Comparison of ENCODE assay signal across 8 mouse cellular contexts in the genomic region with DNA sequence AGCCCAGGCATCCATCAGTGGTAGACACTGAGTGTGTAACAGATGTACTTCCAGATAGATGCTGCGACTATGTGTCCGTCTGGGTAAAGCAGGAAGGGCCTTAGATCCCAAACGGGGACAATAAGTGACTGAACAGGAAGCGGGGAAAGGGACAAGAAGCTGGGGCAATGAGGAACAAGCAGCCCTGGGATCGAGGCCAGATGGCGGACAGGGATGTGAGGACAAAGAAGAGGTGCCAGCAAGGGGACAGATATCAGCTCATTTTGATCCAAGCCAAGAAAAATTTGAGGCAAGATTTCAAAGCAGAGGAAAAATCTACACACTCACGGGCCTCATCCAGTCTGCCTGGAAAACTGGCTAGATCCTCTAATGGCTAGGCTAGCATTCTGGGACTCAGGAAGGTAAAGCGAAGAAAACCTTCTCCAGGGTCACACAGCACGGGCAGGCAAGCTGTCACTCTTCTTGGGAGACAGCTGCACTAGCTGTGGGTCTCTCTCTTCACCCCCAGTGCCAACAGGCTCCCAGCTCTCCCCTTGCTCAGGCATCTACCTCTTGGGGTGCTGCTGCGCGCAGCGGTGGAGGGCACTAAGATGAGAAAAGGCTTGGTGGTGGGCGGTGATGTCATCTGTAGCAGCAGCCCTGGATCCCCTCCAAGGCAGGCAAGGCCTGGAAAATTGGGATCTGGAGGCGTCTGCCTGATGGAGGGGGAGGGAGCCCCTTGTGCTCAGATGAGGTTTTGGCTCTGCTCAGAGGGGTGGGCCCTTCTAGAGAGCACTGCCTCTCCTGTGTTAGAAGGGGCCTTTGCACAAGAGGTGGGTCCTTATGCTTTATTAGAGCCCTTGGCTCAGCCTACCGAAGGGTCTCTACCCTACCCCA.
DNase-seq lines count a peak whose midpoint lies in the region; ATAC-seq lines count a peak whose summit lies in the region.

No protein-coding gene starts in this region.

- H3K4me1 ChIP-seq in hindbrain, embryonic 16.5 days (ENCODE audit: control insufficient read depth, insufficient read depth, low read depth, low read length), result peaks cover 32% of the 10 kb centered on the region
- peaks cover 91% of the 10 kb centered on the region for H3K4me1 ChIP-seq in limb, embryonic 13.5 days

- no peak overlapping the region for H3K4me2 ChIP-seq in hindbrain, embryonic 16.5 days (ENCODE audit: low read length)
- peak overlapping the region; percentile 24; the same call in 1 of the 2 replicates for H3K4me2 ChIP-seq in limb, embryonic 13.5 days (replicated peaks)

- no peak overlapping the region for H3K9ac ChIP-seq in hindbrain, embryonic 16.5 days (ENCODE audit: low read depth, low read length)
- H3K9ac ChIP-seq in limb, embryonic 13.5 days, result peak overlapping the region; percentile 43

- H3K36me3 ChIP-seq in hindbrain, embryonic 16.5 days (ENCODE audit: control insufficient read depth, insufficient read depth, low read length), result no peaks in the 10 kb centered on the region
- H3K36me3 ChIP-seq in limb, embryonic 13.5 days, result peaks cover 1% of the 10 kb centered on the region

- H3K27ac ChIP-seq in hindbrain, embryonic 16.5 days (ENCODE audit: low read depth, low read length), result no peak overlapping the region
- peak overlapping the region; percentile 78 for H3K27ac ChIP-seq in limb, embryonic 13.5 days

- ATAC-seq in hindbrain, embryonic 16.5 days, result peak; percentile 28; the same call in 1 of the 2 replicates
- peak; percentile 51 for ATAC-seq in limb, embryonic 13.5 days (ENCODE audit: low FRiP score, low read depth)

- DNase-seq in adrenal gland, postnatal 14 days, result peak; percentile 61
- DNase-seq in adrenal gland, adult 2 months, result no peak
- DNase-seq in right cerebral cortex, adult 18-20 months, result peak; percentile 87
- DNase-seq in right cerebral cortex, postnatal 25 days, result no peak
- DNase-seq in spleen, adult 12 weeks (ENCODE audit: low spot score), result no peak
- DNase-seq in thymus, postnatal 14 days, result no peak

- 0 out of 2 replicates have a peak, but pooled peaks cover 5% of the 10 kb centered on the region for H3K27me3 ChIP-seq in hindbrain, embryonic 16.5 days (replicated peaks; ENCODE audit: control insufficient read depth, insufficient read depth, low read length)
- H3K27me3 ChIP-seq in limb, embryonic 13.5 days, result no peaks in the 10 kb centered on the region

- 53% methylated on average over 14 of the region's 15 CpGs for WGBS in hindbrain, embryonic 16.5 days
- WGBS in limb, embryonic 13.5 days, result 53% methylated on average over 15 of the region's 15 CpGs

- no peaks in the 10 kb centered on the region for H3K9me3 ChIP-seq in hindbrain, embryonic 16.5 days (ENCODE audit: control insufficient read depth, low read length)
- H3K9me3 ChIP-seq in limb, embryonic 13.5 days, result no peaks in the 10 kb centered on the region

- no peak overlapping the region for H3K4me3 ChIP-seq in hindbrain, embryonic 16.5 days (ENCODE audit: low read length)
- H3K4me3 ChIP-seq in limb, embryonic 13.5 days, result no peak overlapping the region

Comparison
In these comparisons a context has a peak if more than half of its experiments do, and no peak if none do; other contexts are left out.
1. DNase-seq: peak in adrenal gland, postnatal 14 days (single experiment) and right cerebral cortex, adult 18-20 months (single experiment); none in adrenal gland, adult 2 months (single experiment), right cerebral cortex, postnatal 25 days (single experiment), spleen, adult 12 weeks (single experiment) and thymus, postnatal 14 days (single experiment).